In genomic region chr17:30512531-30512930, GRCm38 (mm10) we compare ENCODE assay signal across 18 mouse cellular contexts.
"Had no signal": no experiment of that assay in that cellular context is flagged by ENCODE, and none has a peak within 500 bp of the region (broad histone marks: within the 10 kb centered on the region; RNA-seq: fewer than 3 reads in every experiment).

No protein-coding gene starts in this region.

- H3K27me3 ChIP-seq: midbrain, embryonic 12.5 days; neural tube, embryonic 13.5 days; neural tube, embryonic 15.5 days had no signal

- H3K4me2 ChIP-seq: lung, embryonic 14.5 days; midbrain, embryonic 12.5 days; neural tube, embryonic 13.5 days; neural tube, embryonic 15.5 days had no signal

- H3K9ac ChIP-seq: lung, embryonic 14.5 days; midbrain, embryonic 12.5 days; neural tube, embryonic 13.5 days; neural tube, embryonic 15.5 days had no signal

- ATAC-seq: midbrain, embryonic 16.5 days had no signal

- H3K27ac ChIP-seq: midbrain, embryonic 10.5 days; midbrain, embryonic 12.5 days; neural tube, embryonic 13.5 days; neural tube, embryonic 15.5 days had no signal

- H3K4me3 ChIP-seq: midbrain, embryonic 10.5 days; midbrain, embryonic 12.5 days; myocyte; neural tube, embryonic 13.5 days; neural tube, embryonic 15.5 days had no signal

- DNase-seq: lung, adult 18-20 months; lung, embryonic 14.5 days; lung, postnatal 10 days; lung, postnatal 4 days; retina, postnatal 1 day; right cerebral cortex, adult 18-20 months; right cerebral cortex, postnatal 25 days; right cerebral cortex, postnatal 4 days; spleen, adult 18-20 months; thymus, adult 18-20 months; thymus, postnatal 14 days; thymus, postnatal 36 days had no signal

- H3K9me3 ChIP-seq: midbrain, embryonic 10.5 days; midbrain, embryonic 12.5 days; neural tube, embryonic 13.5 days; neural tube, embryonic 15.5 days had no signal
